Mouse (Mus musculus) CD4-positive, CD25-positive, alpha-beta regulatory T cell, adult 9 weeks (primary cell): ENCODE results near the gene Clip2. TPM values are rescaled to one million over a fixed set of nuclear protein-coding genes. Genes with fewer than 3 reads are reported as not detected.

Experiments
- polyA plus RNA-seq: library from polyadenylated mRNA; unstranded; fragments of 100-300 nt; shearing (Covaris generic); gene quantifications from one replicate; pipeline ENCODE4 v1.2.1, GENCODE M21; 2017

Gene Clip2
- polyA plus RNA-seq = 2.0 TPM

GRCm38 (mm10) chr5:134552110-134552972 lies at the start of gene Clip2:
Clip2 (minus strand) TSS chr5:134552434.

GRCm38 (mm10) chr5:134581146-134581545 lies 28.9 kb upstream of the Clip2 start, which contains the start of gene Rfc2:
Rfc2 (plus strand) TSS chr5:134581366.

GRCm38 (mm10) chr5:134560071-134560449 lies 7.8 kb upstream of the Clip2 start, which contains the start of gene Syna:
Syna (minus strand) TSS chr5:134560171.

GRCm38 (mm10) chr5:134456503-134456962 lies 95.7 kb downstream of the Clip2 start, which contains the start of gene Gtf2ird1:
Gtf2ird1 (minus strand) TSS chr5:134456716.

Other genes starting within 250 kb of the Clip2 start
- gene Gtf2i, start 237.7 kb downstream of the Clip2 start, polyA plus RNA-seq = 144 TPM
- 11.0 TPM for gene Gtf2ird1, start 95.7 kb downstream of the Clip2 start, polyA plus RNA-seq
- gene Syna, start 7.7 kb upstream of the Clip2 start, polyA plus RNA-seq = not detected
- 228 TPM for gene Rfc2, start 28.9 kb upstream of the Clip2 start, polyA plus RNA-seq
- gene Lat2, start 62.6 kb upstream of the Clip2 start, polyA plus RNA-seq = 3.3 TPM
- gene Eif4h, start 87.1 kb upstream of the Clip2 start, polyA plus RNA-seq = 308 TPM
- 10.4 TPM for gene Limk1, start 136.2 kb upstream of the Clip2 start, polyA plus RNA-seq
- not detected for gene Eln, start 194.9 kb upstream of the Clip2 start, polyA plus RNA-seq